Mouse (Mus musculus): ENCODE results near the gene Olfr1113.
"Not testable (repeated sequence)": the region's sequence is repeated elsewhere in the genome, so short reads cannot be mapped to it uniquely, and the experiment has no call there.

Olfr1113 gene

GRCm38 (mm10) chr2:87208670-87209069, at the start of gene Olfr1113:
TSS of gene Olfr1113 (plus strand) at chr2:87208970.
- DNase-seq (ENCODE audit: low read depth, low spot score), result no peak

DNA sequence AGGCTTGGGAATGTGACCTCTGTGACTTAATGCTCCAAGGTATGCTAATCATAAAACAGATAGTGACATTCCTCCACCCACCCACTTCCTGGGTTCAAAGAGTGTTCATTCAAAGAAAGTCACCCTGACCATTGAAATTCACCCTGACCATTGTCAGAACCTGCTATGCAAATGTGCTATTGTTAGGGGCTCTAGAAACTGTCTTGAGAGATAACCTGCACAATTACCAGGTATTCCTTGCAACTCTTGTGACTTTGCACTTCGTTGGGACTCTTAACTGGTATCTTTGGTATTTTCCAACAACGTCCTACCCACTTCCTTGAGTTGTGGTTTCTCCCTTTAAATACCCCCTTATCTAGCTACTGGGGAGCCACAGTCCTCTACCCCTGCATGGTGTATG, 41.0 kb upstream of the Olfr1113 start:
- DNase-seq (ENCODE audit: low read depth, low spot score), result not testable (repeated sequence)

- no peak for DNase-seq (ENCODE audit: low read depth, low spot score)
These were observed 21.3 kb upstream of the Olfr1113 start, which contains the start of gene Olfr1112 for GRCm38 (mm10) chr2:87187498-87187897. TSS of gene Olfr1112 (plus strand) at chr2:87187798.

DNA sequence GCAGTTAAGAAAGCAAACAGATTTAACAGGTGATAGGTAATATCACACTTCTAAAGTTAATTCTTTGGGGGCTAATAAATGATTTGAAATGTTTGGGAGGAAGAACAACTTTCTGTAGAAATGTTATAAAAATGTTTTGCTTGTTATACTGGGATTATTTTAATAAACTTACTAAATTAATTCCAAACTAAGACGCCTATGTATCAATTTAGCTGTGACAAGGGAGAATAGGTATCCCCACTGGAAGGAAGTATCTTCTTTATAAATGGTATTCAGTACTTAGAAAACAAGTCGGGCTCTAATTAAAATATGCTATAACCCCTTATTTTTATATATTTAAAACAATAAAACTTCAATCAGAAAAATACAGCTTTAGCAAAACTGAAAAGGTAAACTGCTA, 38.9 kb downstream of the Olfr1113 start, which contains the start of gene Olfr1115:
Gene Olfr1115 (plus strand): TSS at position 301 of the 400 bp plus-strand sequence.
- no peak for DNase-seq (ENCODE audit: low read depth, low spot score)

All from brain, embryonic 18.5 days (tissue).